Mouse (Mus musculus): ENCODE results near the gene Tmem86b.
"Not testable (repeated sequence)": the region's sequence is repeated elsewhere in the genome, so short reads cannot be mapped to it uniquely, and the experiment has no call there.

Tmem86b gene

DNA sequence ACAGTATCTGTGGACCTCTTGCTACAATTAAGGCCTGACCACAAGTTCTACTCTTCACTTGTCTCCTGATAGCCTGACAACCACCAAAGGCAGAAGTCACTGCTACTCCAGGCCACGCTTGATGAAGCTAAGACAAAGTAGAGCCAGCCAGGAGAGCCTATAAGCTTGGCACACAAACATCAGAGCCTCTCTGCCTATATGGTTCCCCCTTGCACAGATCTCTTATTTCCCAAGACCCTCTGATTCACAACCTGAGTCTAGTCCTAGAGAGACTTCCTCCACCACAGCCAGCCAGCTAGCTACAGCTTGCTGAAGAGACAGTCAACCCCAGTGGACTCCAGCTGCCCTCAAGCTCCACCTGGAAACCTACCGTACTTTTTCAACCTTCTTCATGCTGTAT, 16.8 kb upstream of the Tmem86b start:
- DNase-seq (ENCODE audit: low read depth, low spot score) = no peak

DNA sequence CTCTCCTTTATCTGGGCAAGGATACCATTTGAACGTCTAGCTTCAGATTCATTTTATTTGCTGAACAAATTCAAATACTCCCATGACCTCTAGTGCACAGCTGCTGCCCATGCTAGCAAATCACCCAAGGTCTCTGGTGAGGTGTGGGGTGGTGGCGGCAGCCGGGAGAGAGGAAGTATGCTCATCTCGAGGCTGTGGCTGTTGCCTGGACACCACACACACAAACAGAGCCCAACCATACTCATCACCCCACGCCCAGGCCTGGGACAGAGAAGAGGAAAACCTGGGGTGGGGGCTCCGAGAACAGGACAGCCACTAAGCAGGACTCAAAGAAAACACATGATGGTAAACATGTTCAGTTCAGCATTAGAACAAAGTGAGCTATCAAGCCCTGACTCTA, 16.1 kb upstream of the Tmem86b start:
- no peak for DNase-seq (ENCODE audit: low read depth, low spot score)

DNA sequence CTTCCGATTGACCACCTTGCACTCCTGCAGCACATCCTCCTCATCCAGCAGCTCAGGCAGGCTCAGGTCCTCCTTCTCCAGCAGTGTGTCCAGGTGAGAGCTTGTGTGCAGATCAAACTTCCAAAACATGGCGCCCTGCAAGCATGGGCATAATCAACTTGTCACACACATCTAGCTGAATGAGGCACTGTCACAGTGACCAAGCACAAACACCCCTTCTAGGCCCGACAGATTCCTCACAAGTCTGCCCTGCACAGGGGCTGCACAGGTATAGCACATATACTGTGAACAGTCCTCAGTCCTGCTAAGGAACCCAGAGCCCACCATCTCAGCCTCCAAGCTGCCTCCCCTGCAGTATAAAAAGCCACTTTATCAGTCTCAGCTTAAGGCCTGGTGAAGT, 15.6 kb upstream of the Tmem86b start:
- DNase-seq (ENCODE audit: low read depth, low spot score) = no peak

DNA sequence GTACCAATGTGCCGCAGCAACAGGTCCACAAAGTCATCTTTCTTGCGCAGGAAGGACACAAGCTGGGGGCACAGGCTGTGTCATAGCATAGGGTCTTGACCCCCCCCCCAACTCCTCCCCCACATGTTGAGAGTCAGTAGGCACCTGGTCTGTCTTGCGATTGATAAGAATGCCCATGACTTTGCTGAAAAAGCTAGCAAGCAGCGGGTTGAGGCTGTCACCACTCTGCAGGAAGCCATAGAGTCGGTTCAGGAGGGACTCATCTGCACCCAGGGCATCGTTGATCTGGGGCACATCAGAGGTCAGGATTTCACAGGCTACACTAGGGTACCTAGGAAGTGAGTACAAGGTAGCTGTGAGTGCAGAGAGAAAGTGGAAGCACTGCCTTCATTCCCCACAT, 12.0 kb upstream of the Tmem86b start:
- DNase-seq (ENCODE audit: low read depth, low spot score) = no peak

DNA sequence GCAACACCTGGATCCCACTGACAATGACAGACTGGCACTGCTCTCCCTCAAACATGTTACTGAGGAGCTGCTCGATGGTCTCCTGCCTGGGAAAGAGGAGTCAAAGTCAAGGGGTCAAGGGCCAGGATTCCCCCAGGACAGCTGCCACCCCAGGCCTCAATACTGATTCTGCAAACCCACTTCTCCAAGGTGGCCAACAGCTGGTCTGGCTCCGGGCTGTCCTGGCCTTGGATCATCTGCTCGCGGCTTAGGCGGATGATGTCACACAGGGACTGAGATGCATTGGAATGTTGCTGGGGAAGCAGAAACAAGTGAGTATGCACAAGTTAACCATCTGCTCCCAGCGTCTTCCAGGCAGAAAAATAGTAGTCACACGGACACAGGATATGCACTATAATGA, 10.7 kb upstream of the Tmem86b start:
- DNase-seq (ENCODE audit: low read depth, low spot score) = no peak

DNA sequence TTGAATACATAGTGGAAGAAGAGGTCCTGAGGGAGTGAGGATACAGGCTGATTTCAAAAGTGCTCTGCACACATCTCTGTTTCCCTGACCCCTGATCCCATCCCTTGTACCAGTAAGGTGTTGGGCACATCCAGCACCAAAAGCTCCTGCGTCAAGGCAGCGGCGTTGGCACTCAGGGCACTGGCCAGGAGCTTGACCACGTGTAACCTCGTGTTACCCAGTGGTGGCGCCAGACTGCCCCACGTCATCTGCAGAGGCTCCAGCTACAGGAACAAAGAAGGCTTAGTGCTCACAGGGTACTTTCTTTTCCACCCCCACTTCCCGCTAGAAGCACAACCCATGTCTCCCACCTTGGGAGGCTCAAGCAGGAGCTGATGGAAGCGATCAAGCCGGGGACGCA, 9.9 kb upstream of the Tmem86b start:
- DNase-seq (ENCODE audit: low read depth, low spot score) = no peak

DNA sequence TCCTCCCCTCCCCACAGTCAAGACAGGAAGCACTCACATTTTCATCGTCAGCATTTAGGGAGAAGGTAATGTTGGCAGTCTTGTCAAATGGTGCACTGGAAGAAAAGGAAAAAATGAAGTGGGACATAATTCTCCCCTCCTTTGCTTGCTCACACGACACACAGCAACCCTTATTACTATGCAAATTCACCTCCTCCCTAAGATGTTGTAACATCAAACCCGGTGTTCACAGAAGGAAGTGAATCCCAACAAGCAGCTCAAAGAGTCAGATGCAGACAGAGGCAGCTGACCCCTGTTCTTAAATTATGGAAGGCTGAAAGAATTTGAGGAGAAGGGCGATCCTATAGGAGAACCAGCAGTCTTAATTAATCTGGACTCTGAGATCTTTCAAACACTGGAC, 5.0 kb upstream of the Tmem86b start:
- DNase-seq (ENCODE audit: low read depth, low spot score) = no peak

DNA sequence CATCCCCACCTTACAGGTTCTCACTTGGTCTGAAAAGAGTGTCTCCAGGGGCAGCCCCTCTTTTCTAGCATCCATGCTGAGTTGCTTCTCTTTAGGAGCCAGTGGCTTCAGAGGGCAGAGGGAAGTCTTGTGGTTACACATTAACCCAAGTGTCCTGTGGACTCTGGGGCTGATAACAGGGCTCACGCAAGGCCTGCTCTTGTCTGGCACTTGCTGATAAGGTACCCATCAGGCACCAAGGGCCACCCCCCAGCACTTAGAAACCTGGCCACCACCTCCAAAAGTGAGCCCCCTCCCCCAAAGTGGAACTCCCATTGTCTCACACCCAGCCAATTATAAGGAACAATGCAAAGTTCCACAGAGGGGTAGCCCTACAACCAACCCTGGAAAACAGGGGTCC, 1.0 kb downstream of the Tmem86b start:
- no peak for DNase-seq (ENCODE audit: low read depth, low spot score)

DNA sequence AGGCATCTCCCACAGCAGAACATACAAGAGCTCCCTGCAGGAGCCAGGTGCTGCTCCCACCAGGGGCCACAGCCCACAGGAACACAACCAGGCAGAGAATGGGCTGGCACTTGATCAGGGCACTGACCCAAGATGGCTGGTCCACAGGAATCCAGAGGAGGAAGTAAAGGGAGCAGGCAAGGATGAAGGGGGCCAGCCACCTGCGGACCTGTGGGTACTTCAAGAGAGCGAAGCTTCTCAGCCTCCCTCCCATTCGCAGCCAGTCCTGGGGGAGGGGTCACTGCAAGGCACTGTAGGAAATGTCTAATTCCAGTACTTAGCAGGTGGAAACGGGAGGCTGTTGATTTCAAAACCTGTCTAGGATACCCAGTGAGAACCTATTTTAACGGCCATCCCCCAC, 1.6 kb downstream of the Tmem86b start:
- DNase-seq (ENCODE audit: low read depth, low spot score) = no peak

DNA sequence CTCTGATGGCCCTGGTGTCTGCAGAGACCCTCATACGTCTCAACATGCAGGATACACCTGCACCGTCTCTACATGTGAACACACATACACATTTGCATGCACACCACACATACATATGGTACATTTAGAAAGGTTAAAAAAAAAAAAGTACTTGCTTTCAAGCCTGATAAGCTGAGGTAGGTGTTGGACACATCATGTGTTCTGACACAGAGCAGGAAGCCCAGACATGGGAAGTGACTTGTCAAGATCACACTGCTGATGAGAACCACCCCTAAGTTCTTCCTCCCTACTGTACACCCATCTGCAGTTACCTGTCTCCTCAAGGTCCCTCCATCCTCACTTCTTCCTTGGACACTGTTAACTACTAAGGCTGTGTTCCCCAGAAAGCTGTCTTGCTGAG, 5.3 kb downstream of the Tmem86b start:
- no peak for DNase-seq (ENCODE audit: low read depth, low spot score)

DNA sequence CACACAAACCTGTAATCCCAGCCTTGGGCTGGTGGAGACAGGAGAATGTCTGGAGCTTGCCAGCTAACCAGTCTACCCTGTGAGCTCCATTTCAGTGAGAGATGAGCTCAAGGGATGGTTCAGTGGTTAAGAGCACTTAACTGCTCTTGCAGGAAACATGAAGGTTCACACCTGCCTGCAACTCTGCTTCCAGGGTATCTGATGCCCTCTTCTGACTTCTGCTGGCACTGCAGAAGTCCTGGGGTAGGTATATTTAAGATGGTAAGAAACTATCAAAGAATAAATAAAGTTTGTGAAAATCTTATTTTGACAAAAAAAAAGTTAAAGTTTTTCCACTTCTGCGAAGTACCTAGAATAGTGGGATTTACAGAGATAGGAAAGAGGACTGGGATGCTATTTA, 6.9 kb downstream of the Tmem86b start:
- no peak for DNase-seq (ENCODE audit: low read depth, low spot score)

DNA sequence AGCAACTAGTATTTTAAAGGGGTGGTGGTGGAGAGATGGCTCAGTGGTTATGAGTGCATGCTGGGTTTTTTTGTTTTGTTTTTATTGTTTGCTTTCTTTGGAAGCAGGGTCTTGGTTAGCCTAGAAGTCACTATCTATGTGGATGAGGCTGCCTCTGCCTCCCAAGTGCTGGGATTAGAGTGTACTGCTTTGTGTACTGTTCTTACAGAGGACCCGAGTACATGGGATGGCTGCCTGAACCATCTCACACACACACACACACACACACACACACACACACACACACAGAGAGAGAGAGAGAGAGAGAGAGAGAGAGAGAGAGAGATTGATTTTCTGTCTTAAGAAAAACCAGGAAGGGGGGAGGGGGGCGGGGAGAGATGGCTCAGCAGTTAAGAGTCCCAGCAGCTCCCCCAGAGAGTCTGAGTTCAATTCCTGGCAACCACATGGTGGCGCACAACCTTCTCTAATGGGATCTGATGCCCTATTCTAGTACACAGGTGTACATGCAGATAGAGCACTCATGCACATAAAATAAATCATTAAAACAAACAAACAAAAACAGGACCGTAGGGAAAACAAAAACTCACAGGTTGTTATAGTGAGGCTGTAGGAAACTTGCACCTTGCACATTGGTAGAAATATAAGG, 7.6 kb downstream of the Tmem86b start:
- peak; percentile 63 for DNase-seq (ENCODE audit: low read depth, low spot score)

DNA sequence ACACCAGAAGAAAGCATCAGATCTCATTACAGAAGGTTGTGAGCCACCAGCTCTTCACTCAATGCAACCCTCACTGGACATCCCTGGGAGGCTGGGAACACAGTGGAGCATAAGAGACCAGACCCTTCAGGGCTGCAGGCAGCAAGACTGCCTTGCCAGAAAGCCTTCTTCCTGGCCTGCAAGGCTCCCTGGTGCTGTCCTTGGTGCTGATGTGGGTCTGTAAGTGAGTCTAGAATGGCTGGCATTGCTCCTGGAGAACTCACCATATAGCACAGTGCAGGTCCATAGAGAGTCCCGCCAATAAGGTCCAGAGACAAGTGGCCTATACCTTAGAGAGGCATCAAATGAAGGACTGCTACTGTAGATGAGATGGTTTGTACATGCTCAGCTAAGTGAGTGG, 11.2 kb downstream of the Tmem86b start:
- peak; percentile 73 for DNase-seq (ENCODE audit: low read depth, low spot score)

DNA sequence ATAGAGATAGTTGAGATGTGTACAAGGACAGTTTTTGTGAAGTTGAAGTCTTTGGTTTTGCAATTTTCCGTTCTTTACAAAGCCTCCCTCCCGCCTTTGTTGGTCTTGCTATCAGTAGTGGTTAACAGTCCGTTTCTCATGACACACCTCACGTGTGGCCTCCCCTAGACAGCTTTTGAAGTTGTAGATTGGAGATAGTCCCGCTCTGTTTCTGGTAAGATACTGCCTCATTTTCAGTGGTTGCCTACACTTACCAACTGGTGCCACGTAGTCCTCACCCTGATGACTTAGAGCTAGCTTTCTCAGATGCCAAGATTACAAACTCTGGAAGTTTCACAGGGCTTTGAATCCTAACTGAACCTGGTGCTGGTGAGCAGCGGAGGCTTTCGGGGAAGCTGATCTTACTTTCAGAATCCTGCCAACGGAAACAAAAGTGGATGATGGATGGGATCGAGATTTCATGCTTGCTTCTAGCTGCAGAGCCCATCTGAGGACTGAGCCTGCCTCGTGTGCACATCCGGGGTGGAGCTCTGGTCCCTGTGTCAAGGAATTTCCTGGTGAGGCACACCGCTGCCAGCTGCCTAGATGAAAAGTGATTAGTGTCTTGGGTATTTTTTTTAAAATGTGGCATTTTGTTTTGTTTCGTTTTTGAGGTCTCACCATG, 17.4 kb downstream of the Tmem86b start:
- no peak for DNase-seq (ENCODE audit: low read depth, low spot score)

DNA sequence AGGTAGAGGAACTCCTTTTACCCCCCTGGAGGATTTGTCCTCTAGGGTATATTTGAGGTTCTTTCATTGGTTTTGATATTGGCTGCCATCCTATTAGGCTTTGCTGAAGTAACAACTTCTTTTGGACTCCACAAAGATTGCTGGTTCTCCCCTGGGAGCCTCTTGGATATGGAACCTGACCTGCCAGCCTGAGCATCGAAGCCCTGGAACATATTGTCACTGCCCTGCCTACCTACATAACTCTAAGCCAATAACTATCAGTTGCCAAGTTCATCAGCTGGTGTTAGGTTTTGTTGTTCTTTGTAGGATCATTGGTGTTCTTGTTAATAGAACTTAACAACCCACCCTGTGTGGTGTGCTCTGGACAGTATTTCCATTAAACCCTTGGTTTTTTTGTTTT, 18.3 kb downstream of the Tmem86b start:
- DNase-seq (ENCODE audit: low read depth, low spot score) = no peak

DNA sequence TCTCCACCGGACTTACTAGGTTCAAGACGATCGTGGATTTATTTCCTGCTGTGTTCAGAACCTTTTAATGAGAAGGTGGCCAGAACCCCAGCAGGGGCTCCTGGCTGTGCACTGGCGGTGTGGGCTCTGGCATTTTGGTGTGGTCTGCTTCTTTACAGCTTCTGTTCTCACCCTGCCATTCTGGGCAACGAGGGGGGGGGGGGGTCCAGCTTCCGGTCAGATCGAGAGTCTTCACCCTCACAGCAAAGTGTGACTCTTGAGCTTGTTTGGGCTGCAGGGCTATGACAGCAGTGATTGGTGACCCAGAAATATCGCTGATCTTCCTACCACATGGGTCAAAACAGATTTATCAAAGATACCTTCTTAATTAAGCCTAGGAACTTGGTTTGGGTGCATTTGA, 18.8 kb downstream of the Tmem86b start:
- no peak for DNase-seq (ENCODE audit: low read depth, low spot score)

DNA sequence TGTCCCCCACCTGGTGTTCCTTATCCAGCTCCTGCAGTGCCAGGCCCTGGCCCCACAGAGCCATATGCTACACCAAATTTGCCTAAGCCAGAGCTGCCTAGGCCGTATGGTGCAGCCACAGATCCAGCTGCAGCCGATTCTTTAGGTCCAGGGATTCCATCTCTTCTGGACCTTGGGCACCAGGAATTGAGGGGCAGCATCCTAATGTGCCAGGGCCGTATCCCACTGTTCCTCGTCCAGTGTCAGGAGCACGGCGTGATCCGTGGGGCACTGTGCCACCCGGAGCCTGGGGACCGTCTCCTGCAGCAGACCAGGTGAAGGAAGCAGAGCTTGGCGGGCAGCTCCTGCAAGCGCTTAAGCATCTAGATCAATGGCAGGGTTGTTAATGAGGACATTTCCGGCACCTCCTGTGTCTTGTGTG, 19.3 kb downstream of the Tmem86b start:
- DNase-seq (ENCODE audit: low read depth, low spot score) = no peak

DNA sequence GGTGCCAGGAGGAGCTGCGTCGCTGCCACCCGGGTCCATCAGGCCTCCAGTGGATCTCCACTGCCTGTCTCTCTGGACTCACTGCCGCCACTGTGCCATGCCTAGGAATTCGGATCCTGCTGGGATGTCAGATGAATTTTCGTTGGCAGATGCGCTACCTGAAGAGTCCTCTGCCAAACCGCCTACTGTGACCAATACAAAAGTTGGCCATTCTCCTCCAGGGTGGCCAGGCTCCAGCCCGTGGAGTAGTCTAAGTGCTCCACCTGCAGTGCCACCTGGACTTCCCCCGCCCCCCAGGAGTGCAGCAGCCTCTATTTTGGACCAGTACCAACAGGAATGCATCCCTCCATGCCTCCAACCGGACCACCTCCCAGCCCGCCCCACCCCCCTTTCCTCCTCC, 19.7 kb downstream of the Tmem86b start:
- DNase-seq (ENCODE audit: low read depth, low spot score) = no peak

DNA sequence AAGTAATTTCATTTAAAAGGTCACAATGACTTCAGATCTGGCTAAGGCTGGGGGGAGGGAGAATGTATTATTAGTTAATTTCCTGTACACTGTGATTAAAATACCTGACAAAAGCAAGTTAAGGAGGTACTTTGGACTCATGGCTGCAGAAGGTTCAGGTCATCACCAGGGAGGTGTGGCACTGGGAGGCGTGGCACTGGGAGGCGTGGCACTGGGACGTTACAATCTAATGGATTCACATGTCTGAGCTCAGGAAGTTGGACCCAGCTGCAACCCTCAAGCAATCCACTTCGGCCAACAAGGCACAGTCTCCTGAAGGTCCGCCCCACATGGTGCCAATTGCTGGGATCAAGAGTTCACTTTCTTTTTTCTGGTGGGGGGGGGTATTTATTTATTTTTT, 23.2 kb downstream of the Tmem86b start:
- DNase-seq (ENCODE audit: low read depth, low spot score) = no peak

DNA sequence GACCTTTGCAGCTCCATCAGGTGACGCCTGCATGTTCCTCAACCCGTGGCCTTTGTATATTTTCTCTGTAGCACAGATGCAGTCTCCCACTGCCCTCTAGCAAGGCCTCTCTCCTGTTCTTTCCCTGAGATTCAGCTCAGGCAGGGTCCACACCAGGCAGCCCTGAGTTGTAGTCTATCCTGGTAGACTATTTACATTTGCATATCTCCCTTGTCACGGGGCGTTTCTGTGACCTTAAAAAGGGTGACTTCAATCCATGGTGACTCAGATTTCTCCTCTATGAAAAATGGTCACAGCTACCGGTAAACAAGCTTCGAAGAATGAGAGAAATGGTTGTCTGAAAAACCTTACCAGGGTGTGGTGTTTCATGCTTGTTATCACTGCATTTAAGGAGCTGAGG, 27.3 kb downstream of the Tmem86b start, which contains the start of gene Ptprh:
Gene Ptprh, minus strand, starts transcription at position 169 of the 400 bp plus-strand sequence.
- no peak for DNase-seq (ENCODE audit: low read depth, low spot score)

DNA sequence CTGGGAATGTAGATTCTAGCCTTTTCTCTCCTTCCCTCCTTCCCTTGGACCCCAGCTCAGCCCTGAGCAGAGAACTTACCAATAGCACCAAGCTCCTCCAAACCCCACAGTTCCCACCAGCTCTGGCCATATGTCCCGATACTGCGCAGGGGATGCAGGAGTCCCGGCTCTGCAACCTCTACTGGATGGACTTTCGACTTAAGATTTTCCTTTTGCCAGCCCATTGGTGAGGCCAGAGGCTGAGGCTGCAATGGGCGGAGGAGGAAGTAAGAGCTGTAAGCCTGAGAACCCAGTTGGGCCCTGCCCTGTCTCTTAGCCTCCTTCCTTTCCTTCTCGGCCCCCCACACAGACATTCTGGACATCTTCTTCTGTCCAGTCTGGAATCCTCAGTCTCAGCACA, 28.3 kb downstream of the Tmem86b start:
- DNase-seq (ENCODE audit: low read depth, low spot score) = no peak

DNA sequence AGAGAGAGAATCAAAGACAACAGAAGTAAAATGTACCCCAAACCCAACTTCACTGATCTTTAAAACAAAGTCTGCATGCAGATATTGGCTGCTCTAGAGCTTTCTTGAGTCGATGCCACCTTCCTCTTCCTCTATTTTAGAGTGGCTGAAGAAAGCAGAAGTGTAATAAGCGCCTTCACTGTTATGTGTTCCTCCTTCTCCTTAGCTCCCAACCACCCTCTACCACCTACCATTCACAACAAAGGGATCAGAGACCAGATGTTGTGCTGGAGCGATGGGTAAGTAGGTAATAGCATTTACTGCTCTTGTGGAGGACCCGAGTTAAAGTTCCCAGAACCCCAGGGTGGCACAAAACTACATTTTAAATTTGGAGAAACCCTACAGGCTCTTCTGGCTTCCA, 34.2 kb downstream of the Tmem86b start:
- DNase-seq (ENCODE audit: low read depth, low spot score) = not testable (repeated sequence)

DNA sequence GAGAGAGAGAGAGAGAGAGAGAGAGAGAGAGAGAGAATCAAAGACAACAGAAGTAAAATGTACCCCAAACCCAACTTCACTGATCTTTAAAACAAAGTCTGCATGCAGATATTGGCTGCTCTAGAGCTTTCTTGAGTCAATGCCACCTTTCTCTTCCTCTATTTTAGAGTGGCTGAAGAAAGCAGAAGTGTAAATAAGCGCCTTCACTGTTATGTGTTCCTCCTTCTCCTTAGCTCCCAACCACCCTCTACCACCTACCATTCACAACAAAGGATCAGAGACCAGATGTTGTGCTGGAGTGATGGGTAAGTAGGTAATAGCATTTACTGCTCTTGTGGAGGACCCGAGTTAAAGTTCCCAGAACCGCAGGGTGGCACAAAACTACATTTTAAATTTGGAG, 49.7 kb downstream of the Tmem86b start:
- DNase-seq (ENCODE audit: low read depth, low spot score) = not testable (repeated sequence)
